Mouse (Mus musculus) erythroblast, embryonic 14.5 days (primary cell): ENCODE data around the gene Clec2l.

Source experiments
- GATA1 ChIP-seq: IDR thresholded peaks from 2 replicates; pipeline ENCODE4 v1.6.1; 2012; ENCODE audit warnings: low read length, inconsistent platforms, mixed read lengths
- TAL1 ChIP-seq: IDR thresholded peaks from 3 replicates; pipeline ENCODE4 v1.6.1; 2012; ENCODE audit warnings: low read length, inconsistent platforms, mixed read lengths

GRCm38 (mm10) chr6:38632826-38633225, 30.0 kb upstream of the Clec2l start:
- TF ChIP-seq GATA1 (no peak), TAL1 (no peak)
